Mouse (Mus musculus) stomach, embryonic 15.5 days (tissue): ENCODE results near the gene Tigd4. TPM values are rescaled to one million over a fixed set of nuclear protein-coding genes. Genes with fewer than 3 reads are reported as not detected.

Source experiments
- ATAC-seq: fragments of 200-750 bp; cut with Nextera tagmentation; 2 replicates; pipeline ENCODE4 v1.8.0; 2017; ENCODE audit warnings: low read depth, moderate number of reproducible peaks, moderate TSS enrichment; ENCODE audit not compliant: insufficient read depth, low FRiP score
- H3K27ac ChIP-seq: fragments of 300-500 bp; sonication (generic); 2 replicates; pipeline ENCODE4 v1.5.1; 2015; ENCODE audit warnings: mild to moderate bottlenecking, inconsistent platforms
- H3K27me3 ChIP-seq: fragments of 300-500 bp; sonication (generic); replicated peaks from 2 replicates; pipeline ENCODE4 v1.6.1; 2015; ENCODE audit warnings: inconsistent platforms
- H3K36me3 ChIP-seq: fragments of 300-500 bp; sonication (generic); 2 replicates; pipeline ENCODE4 v1.6.1; 2015; ENCODE audit warnings: inconsistent platforms
- H3K4me1 ChIP-seq: fragments of 300-500 bp; sonication (generic); 2 replicates; pipeline ENCODE4 v1.6.1; 2015; ENCODE audit warnings: inconsistent platforms
- H3K4me2 ChIP-seq: fragments of 300-500 bp; sonication (generic); 2 replicates; pipeline ENCODE4 v1.6.1; 2015; ENCODE audit warnings: mild to moderate bottlenecking, inconsistent platforms
- H3K4me3 ChIP-seq: fragments of 300-500 bp; sonication (generic); replicated peaks from 2 replicates; pipeline ENCODE4 v1.5.1; 2015; ENCODE audit warnings: inconsistent platforms
- H3K9ac ChIP-seq: fragments of 300-500 bp; sonication (generic); 2 replicates; pipeline ENCODE4 v1.6.1; 2015; ENCODE audit warnings: inconsistent platforms
- H3K9me3 ChIP-seq: fragments of 300-500 bp; sonication (generic); 2 replicates; pipeline ENCODE4 v1.6.1; 2016; ENCODE audit warnings: inconsistent platforms
- WGBS: fragments of 180-500 bp; shearing (Covaris S2); methylation state at CpG from one replicate; pipeline ENCODE4 v1.1.7; 2015; 5-methylcytosine and 5-hydroxymethylcytosine counted together
- polyA plus RNA-seq: library from polyadenylated mRNA; unstranded; fragments of >200 nt; fragmentation: Nextera tagmentation; extraction: Ambion mirVana; gene quantifications from 2 replicates; pipeline ENCODE4 v1.2.1, GENCODE M21; 2015

The Tigd4 gene
- polyA plus RNA-seq, 1 experiment from 2014 or later: 0.21 TPM

DNA sequence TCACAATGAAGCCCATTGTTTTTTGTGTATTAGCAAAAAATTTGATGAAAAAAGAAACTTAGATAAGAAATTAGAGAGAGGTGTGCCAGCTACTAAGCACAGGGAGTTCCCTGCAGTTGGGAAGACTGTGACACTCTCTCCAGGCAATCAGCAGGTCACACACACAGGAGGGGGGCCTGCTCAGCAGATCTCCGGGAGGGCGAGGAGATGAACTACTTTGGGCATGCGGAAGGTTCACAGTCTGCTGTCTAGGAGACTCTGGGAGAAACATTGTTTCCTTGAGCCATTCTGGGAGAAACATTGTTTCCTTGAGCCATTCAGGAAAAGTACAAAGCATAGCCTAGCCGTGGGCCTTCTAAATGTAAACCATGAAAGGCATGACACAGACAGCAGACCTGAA lies 49.6 kb downstream of the Tigd4 start:
- Histone ChIP-seq H3K27ac (no peak overlapping the region), H3K4me3 (no peak overlapping the region), H3K36me3 (no peaks in the 10 kb centered on the region), H3K9me3 (no peaks in the 10 kb centered on the region), H3K27me3 (no peaks in the 10 kb centered on the region), H3K4me1 (0 out of 2 replicates have a peak, but pooled peaks cover 2% of the 10 kb centered on the region), H3K4me2 (no peak overlapping the region), H3K9ac (no peak overlapping the region)
- WGBS: 79% methylated on average over 4 of the region's 4 CpGs
- ATAC-seq: no peak

DNA sequence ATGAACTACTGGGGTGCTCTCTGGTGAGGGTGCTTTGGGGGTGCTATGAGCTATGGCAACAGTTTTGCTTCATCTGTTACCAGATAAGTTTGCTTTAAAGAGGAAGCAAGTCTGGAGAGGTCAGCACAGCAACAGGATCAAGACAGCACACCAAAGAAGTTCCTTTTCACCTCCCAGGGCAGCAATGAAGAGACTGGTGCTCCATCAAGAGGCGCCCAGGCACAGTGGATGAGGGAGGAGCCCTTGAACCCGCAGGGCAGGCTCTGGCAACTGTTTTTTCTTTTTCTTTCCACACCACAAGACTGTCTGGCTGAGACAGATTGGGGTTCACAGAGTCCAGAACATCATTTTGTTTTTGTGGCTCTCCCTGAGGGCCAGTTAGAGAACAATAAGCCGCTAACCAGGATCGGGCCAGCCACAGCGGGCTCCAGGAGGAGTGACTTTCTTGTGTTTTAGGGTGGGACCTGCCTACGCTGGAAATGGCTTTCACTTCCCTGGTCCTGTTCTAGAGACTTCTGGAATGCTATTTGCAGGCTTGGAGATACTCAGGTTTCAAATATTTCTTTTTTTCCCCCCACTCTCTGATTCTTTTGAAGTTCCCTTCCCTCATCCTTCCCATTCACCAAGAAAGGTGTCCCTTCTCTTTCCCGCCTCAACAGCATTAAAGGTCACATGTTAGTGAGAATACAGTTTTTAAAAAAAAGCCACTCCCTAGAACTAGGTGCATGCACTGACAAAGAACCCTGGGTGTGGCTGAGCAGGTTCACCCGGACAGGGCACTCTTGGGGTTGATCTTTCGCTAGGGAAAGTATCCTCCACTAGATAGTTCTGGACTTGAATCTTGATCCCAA lies 52.0 kb downstream of the Tigd4 start:
- no peak overlapping the region for H3K9ac ChIP-seq
- no peak overlapping the region for H3K4me3 ChIP-seq
- H3K36me3 ChIP-seq: no peaks in the 10 kb centered on the region
- peak overlapping the region; percentile 76 for H3K27ac ChIP-seq
- no peaks in the 10 kb centered on the region for H3K9me3 ChIP-seq
- H3K4me2 ChIP-seq: no peak overlapping the region
- WGBS: 73% methylated on average over 9 of the region's 9 CpGs
- no peaks in the 10 kb centered on the region for H3K4me1 ChIP-seq
- no peaks in the 10 kb centered on the region for H3K27me3 ChIP-seq
- ATAC-seq: peak; percentile 39; the same call in 1 of the 2 replicates

DNA sequence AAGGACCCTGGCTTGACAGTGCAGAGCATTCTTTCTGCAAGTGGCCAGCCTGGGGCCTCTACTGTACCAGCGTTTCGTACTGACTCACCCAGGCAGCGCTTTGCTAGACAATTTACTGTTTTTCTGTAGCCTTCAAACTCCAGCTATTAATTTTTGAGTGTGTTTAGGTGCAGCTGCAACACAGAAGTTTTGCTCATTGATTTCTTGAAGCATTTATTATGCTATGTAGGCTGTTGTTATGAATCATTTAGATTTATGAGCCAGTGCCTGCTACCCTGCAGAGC lies 52.6 kb downstream of the Tigd4 start:
- no peaks in the 10 kb centered on the region for H3K36me3 ChIP-seq
- no peaks in the 10 kb centered on the region for H3K9me3 ChIP-seq
- H3K27ac ChIP-seq: peak overlapping the region; percentile 76
- H3K4me2 ChIP-seq: no peak overlapping the region
- no peaks in the 10 kb centered on the region for H3K27me3 ChIP-seq
- H3K9ac ChIP-seq: no peak overlapping the region
- WGBS: 75% methylated on average over 3 of the region's 3 CpGs
- no peak overlapping the region for H3K4me3 ChIP-seq
- H3K4me1 ChIP-seq: no peaks in the 10 kb centered on the region
- no peak for ATAC-seq

DNA sequence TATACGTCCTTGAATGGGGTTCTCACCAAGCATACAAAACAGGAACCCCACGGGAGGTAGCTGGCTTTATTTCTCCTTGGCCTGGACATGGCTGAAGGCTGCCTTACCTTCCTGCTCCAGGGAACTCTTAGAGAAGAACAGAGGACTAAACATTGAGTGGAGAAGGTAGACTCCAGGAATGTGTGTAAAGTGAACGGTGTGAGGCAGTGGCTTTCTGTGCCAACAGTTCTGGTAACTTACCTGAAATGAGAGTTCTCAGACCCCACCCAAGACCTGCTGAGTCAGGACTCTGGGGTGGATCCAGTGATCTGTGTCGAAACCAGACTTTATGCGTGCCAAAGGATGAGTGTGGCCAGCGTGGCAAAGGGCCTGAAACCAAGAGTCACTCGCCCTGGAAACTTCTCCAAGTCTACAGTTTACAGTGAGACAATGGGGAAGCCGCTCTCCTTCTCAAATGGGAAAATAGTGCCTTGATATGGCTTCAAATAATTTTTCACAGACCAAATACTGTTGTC lies 53.0 kb downstream of the Tigd4 start:
- no peaks in the 10 kb centered on the region for H3K9me3 ChIP-seq
- no peaks in the 10 kb centered on the region for H3K4me1 ChIP-seq
- H3K4me2 ChIP-seq: no peak overlapping the region
- 78% methylated on average over 8 of the region's 8 CpGs for WGBS
- ATAC-seq: no peak
- no peak overlapping the region for H3K4me3 ChIP-seq
- H3K9ac ChIP-seq: no peak overlapping the region
- no peaks in the 10 kb centered on the region for H3K36me3 ChIP-seq
- H3K27ac ChIP-seq: peak overlapping the region; percentile 76
- no peaks in the 10 kb centered on the region for H3K27me3 ChIP-seq

Other genes with a start within 250 kb of the Tigd4 start
- 11.1 and 13.6 TPM in 2 replicates for gene Fhdc1, start 113.1 kb upstream of the Tigd4 start, polyA plus RNA-seq
- gene Arfip1, start 10.9 kb upstream of the Tigd4 start, polyA plus RNA-seq: 55.9 and 59.2 TPM in 2 replicates
- gene Tmem154, start 72.6 kb downstream of the Tigd4 start, polyA plus RNA-seq: 4.5 and 7.6 TPM in 2 replicates
- 12.6 and 14.1 TPM in 2 replicates for gene Fbxw7, start 221.7 kb downstream of the Tigd4 start, polyA plus RNA-seq